Comparison of ENCODE assay signal across 7 mouse cellular contexts in the genomic region with DNA sequence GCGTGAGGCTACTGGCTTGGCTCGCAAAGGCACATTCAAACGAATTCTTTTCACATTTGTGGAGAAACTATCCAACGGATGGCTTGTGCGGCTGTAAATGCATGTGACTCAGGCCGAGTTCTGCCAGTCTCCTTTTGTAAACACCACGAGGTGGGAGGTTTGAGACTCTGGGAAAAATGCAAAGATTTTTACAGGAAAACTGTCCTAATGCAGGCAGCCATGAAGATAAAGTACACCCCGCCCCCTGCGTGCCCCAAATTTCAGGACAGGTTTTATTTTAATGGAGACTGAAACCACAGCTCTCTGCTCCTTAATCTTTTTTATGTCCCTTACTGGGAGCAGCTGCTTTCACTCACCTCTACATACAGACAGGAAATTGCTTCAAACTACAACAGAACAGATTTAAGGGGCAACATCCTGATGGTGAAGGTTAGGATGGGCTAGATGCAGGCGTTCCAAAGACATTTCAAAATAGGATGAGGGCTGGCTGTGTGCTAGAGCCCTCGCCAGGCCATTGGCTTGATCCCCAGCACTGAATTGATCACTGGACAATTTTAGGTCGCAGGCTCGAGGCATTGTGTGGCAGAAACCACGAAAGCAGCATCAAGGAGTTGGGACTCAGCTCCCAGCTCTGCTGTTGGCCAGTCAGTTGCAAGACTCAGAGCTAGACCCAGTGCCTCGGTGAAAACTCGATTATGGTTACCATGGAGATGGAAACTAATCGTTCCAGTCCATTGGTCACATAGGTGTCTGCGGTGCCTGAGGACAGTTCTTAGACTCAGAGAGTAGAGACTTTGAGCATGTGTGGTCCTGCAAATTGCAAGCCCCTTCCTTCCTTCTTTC.
DNase-seq lines count a peak whose midpoint lies in the region; ATAC-seq and TF ChIP-seq lines count a peak whose summit lies in the region.

No protein-coding gene starts in this region.

- no peak overlapping the region for H3K4me3 ChIP-seq in lung, embryonic 15.5 days
- H3K4me3 ChIP-seq in lung, adult 2 months (replicated peaks; ENCODE audit: extremely low read depth, low read depth, low read length): no peak overlapping the region
- no peak overlapping the region for H3K4me3 ChIP-seq in embryonic fibroblast, embryonic 13.5 days (ENCODE audit: insufficient read depth, low read length)
- H3K4me3 ChIP-seq in midbrain, embryonic 15.5 days: no peak overlapping the region

- H3K27ac ChIP-seq in lung, embryonic 15.5 days: peak overlapping the region; percentile 61
- H3K27ac ChIP-seq in embryonic fibroblast, embryonic 13.5 days (ENCODE audit: insufficient read depth, low read length): peak overlapping the region; percentile 98
- peak overlapping the region; percentile 26; the same call in 1 of the 2 replicates for H3K27ac ChIP-seq in midbrain, embryonic 15.5 days

- no peak for DNase-seq in lung, adult 2 months
- peak; percentile 24 for DNase-seq in kidney, adult 9 months
- no peak for DNase-seq in spleen, postnatal 4 days (ENCODE audit: low spot score in 2 of 2)
- DNase-seq in adipocyte (ENCODE audit: low spot score): no peak

- TF ChIP-seq POLR2A in lung, adult 2 months (IDR thresholded peaks at IDR 0.05; ENCODE audit: borderline replicate concordance, extremely low read depth, low read depth, low read length): no peak
- peak; percentile 49 for TF ChIP-seq POLR2A in embryonic fibroblast, embryonic 13.5 days (IDR thresholded peaks at IDR 0.05; ENCODE audit: low read depth, low read length)

- H3K36me3 ChIP-seq in lung, embryonic 15.5 days: no peaks in the 10 kb centered on the region
- no peaks in the 10 kb centered on the region for H3K36me3 ChIP-seq in midbrain, embryonic 15.5 days (replicated peaks)

- no peak overlapping the region for H3K9ac ChIP-seq in lung, embryonic 15.5 days
- no peak overlapping the region for H3K9ac ChIP-seq in midbrain, embryonic 15.5 days

- no peak overlapping the region for H3K4me2 ChIP-seq in lung, embryonic 15.5 days
- H3K4me2 ChIP-seq in midbrain, embryonic 15.5 days: no peak overlapping the region

- H3K9me3 ChIP-seq in lung, embryonic 15.5 days: no peaks in the 10 kb centered on the region
- no peaks in the 10 kb centered on the region for H3K9me3 ChIP-seq in midbrain, embryonic 15.5 days

- no peaks in the 10 kb centered on the region for H3K27me3 ChIP-seq in lung, embryonic 15.5 days
- no peaks in the 10 kb centered on the region for H3K27me3 ChIP-seq in midbrain, embryonic 15.5 days (replicated peaks)

- no peak for TF ChIP-seq CTCF in lung, adult 2 months (IDR thresholded peaks at IDR 0.05; ENCODE audit: insufficient read depth, low read length)
- TF ChIP-seq CTCF in embryonic fibroblast, embryonic 13.5 days (IDR thresholded peaks at IDR 0.05; ENCODE audit: borderline replicate concordance, insufficient read depth, low read length): no peak

- ATAC-seq in lung, embryonic 15.5 days (ENCODE audit: borderline replicate concordance, extremely low read depth, low FRiP score, low TSS enrichment): no peak
- peak; percentile 63; the same call in 1 of the 2 replicates for ATAC-seq in midbrain, embryonic 15.5 days (replicated peaks)

- H3K4me1 ChIP-seq in lung, embryonic 15.5 days: peaks cover 43% of the 10 kb centered on the region
- peaks cover 9% of the 10 kb centered on the region for H3K4me1 ChIP-seq in lung, adult 2 months (ENCODE audit: control insufficient read depth, insufficient read depth, low read length)
- H3K4me1 ChIP-seq in embryonic fibroblast, embryonic 13.5 days (ENCODE audit: control insufficient read depth, insufficient read depth, low read length): peaks cover 39% of the 10 kb centered on the region
- peaks cover 25% of the 10 kb centered on the region for H3K4me1 ChIP-seq in midbrain, embryonic 15.5 days

- 29% methylated on average over 18 of the region's 18 CpGs for whole genome bisulfite sequencing in lung, embryonic 15.5 days
- 60% methylated on average over 18 of the region's 18 CpGs for WGBS in lung, adult 2 months
- 45% methylated on average over 18 of the region's 18 CpGs for WGBS in midbrain, embryonic 15.5 days

Comparison
In these comparisons a context has a peak if more than half of its experiments do, and no peak if none do; other contexts are left out.
1. H3K27ac ChIP-seq: peak in every context shown above with its lines; median percentile 98 in embryonic fibroblast, embryonic 13.5 days; 61 in lung, embryonic 15.5 days; 26 in midbrain, embryonic 15.5 days.